Mouse (Mus musculus): Measurements from ENCODE around the gene Medag.

The Medag gene

DNA sequence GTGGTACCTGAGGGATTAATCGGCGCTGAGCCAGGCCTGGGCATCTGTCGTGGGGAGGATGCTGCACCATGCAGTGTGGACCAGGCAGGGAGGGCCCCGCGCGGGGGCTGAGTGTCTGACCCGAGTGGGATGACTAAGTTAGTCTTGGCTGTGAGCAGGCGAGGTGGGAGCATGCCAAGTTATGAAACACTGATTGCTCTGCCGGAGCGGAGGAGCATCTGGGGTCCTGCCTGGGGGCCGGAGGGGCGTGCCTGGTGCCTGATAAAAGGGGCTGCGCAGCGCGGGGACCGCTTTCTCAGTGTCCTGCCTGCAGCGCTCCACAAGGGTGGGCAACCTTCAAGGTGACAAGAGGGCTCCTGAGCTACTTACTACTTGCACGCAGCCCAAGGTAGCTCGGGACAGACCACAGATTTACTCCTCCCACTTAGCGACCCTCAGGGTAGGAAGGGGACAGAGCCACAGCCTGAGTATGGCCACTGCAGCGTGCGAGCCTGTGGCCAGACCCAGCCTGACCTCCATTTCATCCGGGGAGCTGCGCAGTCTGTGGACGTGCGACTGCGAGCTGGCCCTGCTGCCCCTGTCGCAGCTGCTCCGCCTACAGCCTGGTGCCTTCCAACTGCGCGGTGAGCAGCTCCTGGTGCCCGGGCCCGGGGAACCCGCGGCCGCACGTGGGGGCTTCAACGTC is at the start of gene Medag:
Gene Medag (plus strand): TSS at position 241 of the 685 bp plus-strand sequence.
- peak; percentile 85 to 92 for DNase-seq (ENCODE audit: inconsistent age in 2 of 2, low spot score in 1 of 2)

DNA sequence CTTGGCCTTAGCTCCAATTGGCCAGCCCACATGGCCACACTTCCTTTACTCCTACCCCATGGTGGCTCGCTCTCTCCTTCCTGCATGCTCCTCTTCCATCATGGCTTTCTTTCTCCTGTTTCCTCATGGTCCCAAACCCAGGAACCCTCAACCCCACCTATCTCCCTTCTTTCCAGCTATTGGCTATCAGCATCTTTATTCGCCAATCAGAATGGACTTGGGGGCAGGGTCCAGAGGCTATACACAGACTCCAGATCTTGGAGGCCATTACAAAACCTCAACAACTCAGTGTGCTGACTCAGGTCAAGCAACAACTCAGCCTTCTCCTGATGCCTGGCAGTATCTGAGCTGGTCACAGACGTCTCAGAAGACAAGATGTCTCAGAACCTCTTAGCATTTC is 48.9 kb upstream of the Medag start:
- DNase-seq (ENCODE audit: inconsistent age in 2 of 2, low spot score in 1 of 2) = no peak

DNA sequence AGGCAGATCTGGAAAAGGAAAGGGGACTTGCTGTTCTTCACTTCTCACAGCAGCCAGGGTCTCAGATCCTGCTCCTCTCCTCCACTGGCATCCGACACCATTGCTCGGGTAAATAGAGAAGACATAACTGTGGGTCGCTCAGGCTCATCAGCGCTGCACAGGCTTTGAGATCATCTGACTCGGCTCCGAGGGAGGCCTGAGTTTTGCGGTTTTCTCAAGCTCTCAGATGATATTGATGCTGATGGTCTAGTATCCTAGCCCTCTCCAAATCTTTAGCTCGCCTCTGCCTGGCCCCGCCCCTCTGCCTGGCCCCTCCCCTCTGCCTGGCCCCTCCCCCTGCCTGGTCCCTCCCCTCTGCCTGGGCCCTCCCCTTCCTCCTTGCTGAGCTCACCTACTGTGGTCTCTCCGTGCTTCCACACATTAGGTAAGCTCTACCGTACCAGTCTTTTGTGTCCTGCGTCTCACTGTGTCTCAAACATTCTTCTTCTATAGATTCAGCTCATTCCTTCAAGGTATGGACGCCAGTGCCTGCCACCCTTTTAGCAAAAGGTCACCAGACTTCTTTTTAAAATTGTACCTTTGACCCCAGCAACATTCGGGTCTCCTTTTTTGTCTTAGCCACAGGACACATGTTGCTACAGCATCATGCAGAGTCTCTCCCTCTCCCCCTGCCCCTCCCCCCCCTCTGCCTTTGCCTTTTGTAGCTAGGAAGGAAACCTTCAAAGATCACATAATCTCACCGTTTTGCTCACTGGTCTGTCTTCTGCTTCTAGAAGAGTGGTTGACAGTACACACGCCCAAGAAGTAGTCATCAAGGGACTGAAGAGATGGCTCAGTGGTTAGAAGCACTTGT is 47.4 kb upstream of the Medag start:
- no peak for DNase-seq (ENCODE audit: inconsistent age in 2 of 2, low spot score in 1 of 2)

DNA sequence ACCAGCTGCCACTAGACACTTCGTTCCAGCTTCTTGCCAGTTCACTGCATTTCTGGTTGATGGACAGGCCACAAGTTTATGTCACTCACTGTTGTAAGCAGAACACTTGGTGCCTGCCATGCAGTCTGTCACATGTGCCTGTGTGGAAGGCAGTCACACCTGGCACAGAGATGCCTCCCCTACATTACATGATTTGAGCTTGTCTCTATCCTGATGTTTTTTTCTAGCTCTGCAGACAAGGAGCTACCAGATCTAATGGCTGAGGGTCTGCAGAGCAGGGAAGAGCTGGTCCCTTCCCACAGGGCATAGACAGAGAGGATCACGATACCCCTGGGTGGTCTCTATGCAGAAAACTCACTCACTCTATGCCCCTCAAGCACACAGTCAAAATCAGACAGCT is 44.5 kb upstream of the Medag start:
- no peak for DNase-seq (ENCODE audit: inconsistent age in 2 of 2, low spot score in 1 of 2)

DNA sequence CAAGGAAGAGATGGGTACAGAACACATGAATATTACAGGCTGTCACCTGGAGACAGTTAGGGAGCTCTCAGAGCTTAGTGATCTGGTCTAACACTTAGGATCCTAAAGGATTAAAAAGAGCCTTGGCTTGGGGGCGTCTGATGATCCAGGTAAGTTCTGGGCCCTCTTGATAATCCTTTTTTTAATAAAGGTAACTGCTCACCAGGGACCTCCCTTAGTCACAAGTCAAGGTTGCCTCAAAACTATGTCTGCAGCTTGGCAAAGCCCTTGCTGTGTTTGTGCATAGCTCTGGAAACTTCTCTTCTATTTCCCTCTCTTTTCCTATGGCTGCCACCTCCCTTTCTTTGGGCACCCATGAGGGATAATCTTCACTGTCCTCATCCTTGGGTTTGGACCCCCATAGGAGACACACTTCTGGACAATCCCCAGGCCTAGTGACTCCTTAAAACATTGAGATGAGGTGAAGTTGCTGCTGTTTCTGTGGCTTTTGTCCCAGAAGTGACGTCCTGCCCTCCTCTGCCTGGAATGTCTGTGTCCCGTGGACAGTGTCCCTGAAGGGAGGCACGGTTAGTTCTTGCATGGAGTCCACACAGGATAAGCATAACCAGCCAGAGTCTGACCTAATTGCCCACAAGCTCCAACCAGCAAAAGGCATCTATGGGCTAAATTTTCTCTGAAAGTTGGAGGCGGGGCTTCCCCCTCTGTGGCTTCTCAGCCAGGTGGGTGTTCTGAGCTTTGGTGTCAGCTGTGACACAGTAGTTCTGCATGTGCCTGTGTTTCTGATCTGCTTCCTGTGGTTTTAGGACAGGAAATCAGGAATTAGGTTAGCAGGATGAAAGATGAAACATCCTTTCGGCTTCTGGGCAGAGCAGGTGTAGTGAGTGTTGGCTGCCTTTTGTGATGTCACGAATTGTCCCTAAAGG is 43.7 kb upstream of the Medag start:
- peak in 1 of 2 experiments; percentile 70 for DNase-seq (ENCODE audit: inconsistent age in 2 of 2, low spot score in 1 of 2)

DNA sequence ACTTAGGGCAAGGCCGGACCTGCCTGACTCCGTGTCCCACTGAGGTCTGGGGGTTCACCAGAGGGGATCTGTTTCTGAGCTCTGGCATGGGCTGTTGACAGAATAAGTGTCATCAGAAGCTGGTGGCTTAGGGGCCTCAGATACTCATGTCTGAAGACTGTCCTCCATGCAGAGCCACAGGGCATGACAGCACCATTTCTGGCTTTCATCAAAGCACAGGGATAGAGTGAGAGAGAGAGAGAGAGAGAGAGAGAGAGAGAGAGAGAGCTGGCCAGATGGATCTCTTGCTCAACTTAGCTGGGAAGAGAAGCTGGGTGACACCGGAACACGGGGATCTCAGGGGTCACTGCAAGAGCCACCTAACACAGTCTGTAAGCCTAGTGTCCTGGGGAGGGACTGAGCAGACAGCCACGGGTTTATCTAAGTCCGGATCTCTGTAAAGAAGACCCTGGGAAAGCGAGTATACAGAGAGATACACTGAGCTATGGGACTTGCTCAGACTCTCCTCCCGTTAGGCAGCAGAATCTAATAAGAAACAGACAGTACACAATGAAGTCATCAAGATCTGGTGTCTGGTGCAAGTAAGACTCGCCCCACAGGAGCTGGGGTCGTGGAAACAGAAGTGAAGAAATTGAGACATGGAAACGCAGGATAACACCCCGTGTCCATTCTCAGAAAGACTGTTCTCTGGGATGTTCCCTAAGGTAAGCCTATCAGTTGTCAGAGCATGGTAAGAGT is 42.8 kb upstream of the Medag start:
- no peak for DNase-seq (ENCODE audit: inconsistent age in 2 of 2, low spot score in 1 of 2)

DNA sequence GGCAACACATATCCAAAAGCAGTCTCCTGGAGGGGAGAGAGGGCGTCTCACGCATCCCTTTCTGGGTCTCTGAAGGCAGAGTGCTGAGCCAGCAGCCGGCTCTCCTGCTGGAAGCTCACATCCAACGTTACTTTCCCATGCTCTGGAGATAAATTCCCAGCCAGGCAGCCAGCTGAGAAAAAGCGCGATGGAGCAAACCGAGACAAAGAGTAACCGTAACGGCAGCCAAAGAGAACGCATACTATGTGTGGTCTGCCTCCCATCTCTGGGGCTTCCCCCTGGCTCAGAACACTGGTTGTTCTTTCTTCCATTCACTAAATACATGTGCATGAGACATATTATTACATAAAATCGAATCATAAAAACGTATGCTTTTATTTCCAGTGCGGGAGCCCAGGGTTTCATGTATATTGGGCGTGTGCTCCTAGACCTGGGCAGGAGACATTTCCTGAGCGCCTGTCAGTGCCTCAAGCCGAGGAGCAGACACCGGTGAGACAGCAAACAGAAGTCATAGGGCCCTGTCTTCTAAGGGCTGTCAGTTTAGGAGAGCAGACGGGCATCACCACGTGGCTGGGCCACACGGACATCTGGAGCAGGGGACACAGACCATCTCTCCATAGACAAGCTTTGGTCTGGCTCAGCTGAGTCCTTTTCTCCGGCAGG is 42.0 kb upstream of the Medag start:
- DNase-seq (ENCODE audit: inconsistent age in 2 of 2, low spot score in 1 of 2) = peak in 1 of 2 experiments; percentile 24

DNA sequence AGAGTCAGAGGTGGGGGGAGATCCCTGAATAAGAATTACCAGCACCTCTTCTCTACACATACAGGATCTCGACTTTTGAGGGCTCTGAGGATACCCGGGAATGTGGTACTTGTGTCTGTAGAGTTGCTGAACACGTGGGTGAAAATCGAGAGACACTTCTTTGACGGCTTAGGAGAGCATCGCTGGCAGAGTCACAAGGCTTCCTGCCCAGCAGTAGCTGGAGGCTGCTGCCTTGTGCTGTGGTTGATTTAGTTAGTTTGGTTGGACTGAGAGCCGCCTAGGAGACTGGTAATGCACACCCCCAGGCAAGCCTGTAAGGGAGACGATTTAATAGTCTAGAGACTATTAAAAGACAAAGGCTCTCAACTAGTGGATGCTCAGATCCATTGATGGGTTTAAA is 39.5 kb upstream of the Medag start:
- DNase-seq (ENCODE audit: inconsistent age in 2 of 2, low spot score in 1 of 2) = no peak

DNA sequence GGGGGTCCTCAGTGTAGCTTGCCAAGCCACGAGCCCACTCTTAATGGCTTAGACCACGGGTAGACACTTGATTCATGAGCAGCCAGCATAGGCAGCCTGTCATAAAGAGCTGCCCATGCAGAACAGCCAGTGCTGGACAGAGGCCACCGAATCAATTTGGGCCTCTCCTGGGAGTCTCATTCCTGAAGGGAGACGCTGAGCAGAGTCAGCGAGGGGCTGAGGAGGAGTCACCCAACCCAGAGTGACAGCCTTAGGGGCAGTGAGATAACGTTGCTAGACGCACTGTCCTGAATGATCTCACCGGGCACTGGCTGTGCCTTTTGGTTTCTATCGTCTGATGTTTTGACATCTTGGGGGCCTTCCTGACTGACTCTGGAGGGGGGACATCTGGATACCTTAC is 38.3 kb upstream of the Medag start:
- peak; percentile 36 to 76 for DNase-seq (ENCODE audit: inconsistent age in 2 of 2, low spot score in 1 of 2)

DNA sequence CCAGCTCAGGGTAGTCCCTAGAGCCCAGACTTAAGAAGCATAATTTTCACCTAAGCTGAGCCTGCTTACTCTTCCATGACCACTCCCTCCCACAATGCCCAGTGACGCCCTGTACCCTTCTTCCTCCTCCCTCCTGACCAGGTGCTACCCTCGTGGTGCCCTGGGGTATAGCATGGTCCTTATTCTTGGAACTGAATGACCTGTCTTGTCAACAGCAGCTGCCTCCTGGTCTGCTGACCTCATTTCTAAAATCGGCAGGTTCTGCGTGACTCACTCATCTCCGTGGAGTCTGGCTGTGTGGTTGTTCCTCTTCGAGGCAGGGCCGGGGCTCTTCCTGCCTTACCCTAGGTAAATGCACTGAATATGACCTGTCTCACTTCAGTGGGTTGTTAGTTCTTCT is 37.5 kb upstream of the Medag start:
- peak; percentile 63 to 73 for DNase-seq (ENCODE audit: inconsistent age in 2 of 2, low spot score in 1 of 2)

DNA sequence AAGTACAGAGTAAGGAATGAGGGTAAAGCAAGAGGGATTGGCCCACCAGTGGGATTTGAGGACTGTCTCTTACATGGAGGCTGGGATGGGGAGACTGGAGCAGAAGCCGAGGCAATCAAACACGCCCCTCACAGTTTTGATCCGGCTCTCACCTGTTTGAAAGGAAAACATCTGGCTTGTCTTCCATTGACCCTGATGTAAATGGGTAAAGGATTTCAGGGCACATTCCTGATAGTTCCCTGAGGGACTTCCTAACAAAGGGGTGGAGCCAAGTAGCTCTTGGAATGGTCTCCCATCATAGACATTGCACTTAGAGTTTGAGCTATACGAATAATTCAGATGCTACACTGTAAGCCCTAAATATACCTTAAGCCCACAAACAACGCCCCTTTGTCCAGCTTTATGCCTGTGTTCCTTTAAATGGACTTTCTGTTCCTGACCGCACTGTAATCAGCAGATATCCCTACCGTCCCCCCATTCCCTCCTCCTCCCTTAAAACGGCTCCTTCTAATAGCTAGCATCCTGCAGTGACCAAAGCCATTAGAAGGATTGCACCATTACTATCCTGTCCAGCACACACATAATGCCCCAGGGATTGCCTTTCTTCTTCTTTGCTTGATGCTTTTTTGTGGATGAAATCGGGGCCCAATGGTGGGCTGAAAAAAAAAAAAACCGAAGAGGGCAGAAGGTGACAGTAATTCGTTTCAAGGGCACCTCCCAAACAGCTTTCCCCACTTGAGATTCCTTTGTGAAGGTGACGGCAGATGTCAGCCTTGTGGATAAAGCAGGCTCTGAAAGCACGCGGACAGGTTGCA is 36.3 kb upstream of the Medag start:
- no peak for DNase-seq (ENCODE audit: inconsistent age in 2 of 2, low spot score in 1 of 2)

GRCm38 (mm10) chr5:149375889-149376212 is 35.7 kb upstream of the Medag start:
- DNase-seq (ENCODE audit: inconsistent age in 2 of 2, low spot score in 1 of 2) = peak; percentile 83 to 93

- DNase-seq (ENCODE audit: inconsistent age in 2 of 2, low spot score in 1 of 2) = no peak
Observed at GRCm38 (mm10) chr5:149376367-149376766, 35.2 kb upstream of the Medag start.

DNA sequence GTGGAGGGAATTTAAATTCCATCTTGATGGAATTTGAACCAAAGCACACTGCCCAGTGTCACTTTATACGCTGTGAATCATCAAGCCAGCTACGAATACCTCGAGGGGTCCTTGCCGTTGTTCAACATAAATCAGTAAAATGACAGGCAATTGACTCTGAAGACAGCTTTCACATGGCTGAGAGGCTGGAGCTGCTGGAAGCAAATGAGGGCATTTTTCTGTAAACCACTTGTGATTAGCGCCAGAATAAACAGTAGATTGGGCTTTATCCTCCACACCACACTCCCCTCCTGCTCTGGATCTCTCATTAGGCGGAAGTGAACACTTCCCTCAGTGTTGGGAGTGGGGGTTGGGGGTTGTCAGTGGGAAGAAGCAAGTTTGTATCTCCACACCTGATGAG is 34.3 kb upstream of the Medag start:
- DNase-seq (ENCODE audit: inconsistent age in 2 of 2, low spot score in 1 of 2) = no peak

DNA sequence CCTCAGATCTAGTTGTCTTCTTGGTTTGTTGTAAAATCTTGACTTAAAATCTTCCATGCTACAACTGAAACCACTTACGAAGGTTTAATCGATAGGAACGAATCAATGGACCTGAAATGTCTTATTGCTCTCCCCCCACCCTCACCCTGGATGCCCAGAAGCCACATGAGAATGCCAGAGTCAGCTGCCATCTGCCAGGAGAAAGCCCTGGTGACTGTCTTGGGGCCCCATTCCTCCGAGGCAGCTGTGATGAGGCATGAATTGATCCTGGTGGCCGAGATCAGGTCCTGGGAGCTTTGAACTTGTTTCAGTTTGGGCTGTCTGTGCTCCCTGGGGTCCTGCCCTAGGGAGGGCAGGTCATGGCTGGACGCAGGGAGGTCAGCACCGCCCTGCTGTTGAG is 33.0 kb upstream of the Medag start:
- no peak for DNase-seq (ENCODE audit: inconsistent age in 2 of 2, low spot score in 1 of 2)

- DNase-seq (ENCODE audit: inconsistent age in 2 of 2, low spot score in 1 of 2) = no peak
Observed at GRCm38 (mm10) chr5:149379131-149379784, 32.3 kb upstream of the Medag start.

DNA sequence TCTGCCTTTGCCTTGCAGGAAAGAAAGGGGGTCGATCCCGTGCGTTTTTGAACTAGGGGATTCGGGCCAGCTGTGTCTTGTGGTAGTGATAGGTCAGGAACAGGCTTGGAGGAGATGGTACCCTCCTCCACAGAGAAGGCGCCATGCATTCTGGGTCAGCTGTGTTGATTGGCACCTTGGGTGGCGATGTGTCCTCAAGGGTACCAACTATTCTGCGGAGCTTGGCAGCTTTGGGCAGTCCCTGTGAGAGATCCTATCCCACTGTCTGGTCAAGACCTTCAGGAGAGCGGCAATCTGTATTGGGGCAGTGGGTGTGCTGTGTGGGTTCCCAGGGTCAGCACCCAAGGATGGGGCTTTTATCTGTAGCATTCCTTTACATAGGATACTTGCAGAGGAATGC is 31.7 kb upstream of the Medag start:
- DNase-seq (ENCODE audit: inconsistent age in 2 of 2, low spot score in 1 of 2) = no peak

- no peak for DNase-seq (ENCODE audit: inconsistent age in 2 of 2, low spot score in 1 of 2)
Observed at GRCm38 (mm10) chr5:149380388-149380916, 31.1 kb upstream of the Medag start.

GRCm38 (mm10) chr5:149381948-149382347 is 29.6 kb upstream of the Medag start:
- no peak for DNase-seq (ENCODE audit: inconsistent age in 2 of 2, low spot score in 1 of 2)
